Mouse (Mus musculus) kidney, postnatal 25 days (tissue): ENCODE data around the gene Kcna3.

Source experiments
- DNase-seq, 2 experiments: peaks; one replicate each; pipeline ENCODE4 v3.0.0; 2021; ENCODE audit warnings: mixed read lengths in 2 of 2

The Kcna3 gene

GRCm38 (mm10) chr3:107035521-107036457, at the start of gene Kcna3:
Gene Kcna3, plus strand, starts transcription at chr3:107036169.
- peak; percentile 54 to 76 for DNase-seq

GRCm38 (mm10) chr3:106991334-106991733, 44.6 kb upstream of the Kcna3 start:
- DNase-seq = no peak

GRCm38 (mm10) chr3:106995347-106995746, 40.6 kb upstream of the Kcna3 start:
- no peak for DNase-seq

- no peak for DNase-seq
Measured at GRCm38 (mm10) chr3:106996186-106996585, 39.8 kb upstream of the Kcna3 start.

GRCm38 (mm10) chr3:106998370-106998769, 37.6 kb upstream of the Kcna3 start:
- no peak for DNase-seq

GRCm38 (mm10) chr3:107000165-107000564, 35.8 kb upstream of the Kcna3 start:
- DNase-seq = no peak

- DNase-seq = no peak
Measured at GRCm38 (mm10) chr3:107002249-107003123, 33.5 kb upstream of the Kcna3 start.

GRCm38 (mm10) chr3:107009329-107010076, 26.5 kb upstream of the Kcna3 start:
- no peak for DNase-seq

GRCm38 (mm10) chr3:107018286-107018685, 17.7 kb upstream of the Kcna3 start:
- no peak for DNase-seq

GRCm38 (mm10) chr3:107031547-107031946, 4.4 kb upstream of the Kcna3 start:
- no peak for DNase-seq

- DNase-seq = no peak
Measured at GRCm38 (mm10) chr3:107034776-107035175, 1.2 kb upstream of the Kcna3 start.

GRCm38 (mm10) chr3:107036458-107037039, 580 bp downstream of the Kcna3 start:
- peak; percentile 2 to 34 for DNase-seq

- no peak for DNase-seq
Measured at GRCm38 (mm10) chr3:107037105-107037504, 1.1 kb downstream of the Kcna3 start.

- DNase-seq = no peak
Measured at GRCm38 (mm10) chr3:107037536-107038155, 1.7 kb downstream of the Kcna3 start.

- DNase-seq = no peak
Measured at GRCm38 (mm10) chr3:107038156-107038536, 2.2 kb downstream of the Kcna3 start.

- no peak for DNase-seq
Measured at GRCm38 (mm10) chr3:107038661-107039223, 2.8 kb downstream of the Kcna3 start.

- no peak for DNase-seq
Measured at GRCm38 (mm10) chr3:107039306-107039705, 3.3 kb downstream of the Kcna3 start.

GRCm38 (mm10) chr3:107040408-107040807, 4.4 kb downstream of the Kcna3 start:
- DNase-seq = no peak

GRCm38 (mm10) chr3:107041718-107042117, 5.7 kb downstream of the Kcna3 start:
- DNase-seq = no peak

- no peak for DNase-seq
Measured at GRCm38 (mm10) chr3:107061468-107061867, 25.5 kb downstream of the Kcna3 start.

- no peak for DNase-seq
Measured at GRCm38 (mm10) chr3:107062771-107063170, 26.8 kb downstream of the Kcna3 start.
